Mouse (Mus musculus) layer of hippocampus, adult 2 months (tissue): ENCODE results near the gene Npr1. TPM values are rescaled to one million over a fixed set of nuclear protein-coding genes. Genes with fewer than 3 reads are reported as not detected.

ENCODE experiments used
- DNase-seq, 2 experiments: peaks; one replicate each; pipeline ENCODE4 v3.0.0; 2022; ENCODE audit warnings: low spot score in 2 of 2
- H3K27ac ChIP-seq: fragments of 200-600 bp; 2 replicates; pipeline ENCODE4 v1.8.1; 2022
- H3K4me3 ChIP-seq: fragments of 200-600 bp; 2 replicates; pipeline ENCODE4 v1.8.1; 2022; ENCODE audit warnings: mild to moderate bottlenecking
- CTCF ChIP-seq: fragments of 200-600 bp; conservative IDR thresholded peaks from 2 replicates; pipeline ENCODE4 v1.8.1; 2022; ENCODE audit warnings: antibody characterized with exemption, mild to moderate bottlenecking, moderate library complexity
- total RNA-seq, 2 experiments: library from RNA; stranded (reverse); gene quantifications; 2 replicates each; pipeline ENCODE4 v1.2.3; 2021

Gene Npr1
- total RNA-seq, 2 experiments from 2014 or later: 6.5 to 7.4 TPM

DNA sequence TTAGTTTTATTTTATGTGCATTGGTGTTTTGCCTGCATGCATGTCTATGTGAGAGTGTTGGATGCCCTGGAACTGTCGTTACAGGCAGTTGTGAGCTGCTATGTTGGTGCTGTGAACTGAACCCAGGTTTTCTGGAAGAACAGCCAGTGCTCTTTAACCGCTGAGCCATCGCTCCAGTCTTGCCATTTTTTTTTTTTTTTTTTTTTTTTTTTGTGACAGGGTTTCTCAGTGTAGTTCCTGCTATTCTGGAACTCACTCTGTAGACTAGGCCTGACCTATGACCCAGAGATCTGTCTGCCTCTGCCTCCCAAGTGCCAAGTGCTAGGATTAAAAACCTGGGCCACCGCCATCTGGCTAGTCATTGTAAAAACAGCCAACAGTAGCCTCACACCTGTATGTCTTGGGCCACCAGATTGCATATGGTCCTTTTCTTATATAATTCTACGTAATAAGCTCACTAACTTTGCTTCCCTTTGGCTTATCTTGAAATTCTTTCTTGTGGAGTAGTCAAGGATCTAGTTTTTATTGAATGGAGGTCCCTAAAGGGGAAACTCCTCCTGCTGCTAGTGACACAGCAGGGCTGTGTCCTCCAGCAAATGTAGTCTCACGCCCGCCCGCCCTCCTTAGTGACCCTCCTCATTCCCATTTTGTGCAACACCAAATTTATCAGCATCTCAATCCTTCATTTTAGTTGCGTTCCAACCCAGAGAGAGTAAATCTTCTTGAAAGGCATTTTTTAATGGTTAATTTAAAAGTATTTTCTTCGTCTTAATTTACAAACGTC, 20.1 kb downstream of the Npr1 start:
- DNase-seq: no peak
- peak overlapping the region; percentile 49 for H3K4me3 ChIP-seq
- peak overlapping the region; percentile 84 for H3K27ac ChIP-seq
- TF ChIP-seq CTCF: no peak

DNA sequence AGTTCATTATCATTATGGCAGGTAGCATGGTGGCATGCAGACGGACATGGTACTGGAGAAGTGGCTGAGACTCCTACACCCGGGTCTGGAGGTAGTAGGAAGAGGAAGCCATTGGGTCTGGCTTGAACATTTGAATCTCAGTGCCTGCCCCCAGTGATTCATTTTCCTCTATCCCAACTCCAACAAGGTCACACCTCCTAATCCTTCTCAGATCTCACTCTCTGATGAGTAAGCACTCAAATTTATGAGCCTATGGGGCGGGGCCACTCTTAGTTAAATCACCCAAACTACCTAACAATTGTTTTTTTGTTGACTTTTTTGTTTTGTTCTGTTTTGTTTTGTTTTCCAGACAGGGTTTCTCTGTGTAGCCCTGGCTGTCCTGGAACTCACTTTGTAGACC, 21.7 kb downstream of the Npr1 start:
- TF ChIP-seq CTCF: no peak
- Histone ChIP-seq H3K4me3 (no peak overlapping the region), H3K27ac (no peak overlapping the region)
- DNase-seq: no peak

DNA sequence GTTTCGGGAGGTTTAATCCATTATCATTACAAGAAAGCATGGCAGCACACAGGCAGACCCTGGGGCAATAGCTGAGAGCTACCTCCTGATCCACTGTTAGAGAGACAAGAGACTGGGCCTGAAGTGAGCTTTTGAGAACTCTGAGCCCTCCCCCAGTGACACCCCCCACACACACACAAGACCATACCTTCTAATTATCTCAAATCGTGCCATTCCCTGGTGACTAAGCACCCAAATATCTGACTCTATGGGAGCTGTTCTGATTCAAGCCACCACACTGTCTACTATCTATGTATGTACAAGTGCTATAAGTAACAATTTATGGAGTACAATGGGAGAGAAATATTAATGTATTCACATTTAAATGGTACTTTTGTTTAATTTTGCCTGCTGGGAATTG, 24.9 kb downstream of the Npr1 start:
- no peak overlapping the region for H3K27ac ChIP-seq
- TF ChIP-seq CTCF: no peak
- no peak for DNase-seq
- H3K4me3 ChIP-seq: no peak overlapping the region

DNA sequence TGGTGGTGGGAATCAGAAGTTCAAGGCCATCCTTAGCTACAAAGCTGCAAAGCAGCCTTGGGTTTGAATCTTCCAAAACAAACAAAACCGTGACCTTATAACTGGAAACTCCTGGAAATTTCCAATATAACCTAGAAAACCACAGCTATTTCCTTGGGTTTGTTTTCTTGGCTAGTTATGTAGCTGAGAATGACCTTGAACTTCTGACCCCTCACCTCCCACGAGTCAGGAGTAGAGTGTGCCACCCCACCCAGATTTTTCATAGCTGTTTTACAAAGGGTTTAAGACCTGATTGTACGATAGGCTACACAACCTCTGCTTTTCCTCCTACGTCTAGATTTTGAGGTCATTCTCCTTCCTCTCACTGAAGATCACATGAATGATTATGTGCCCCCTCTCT, 28.5 kb downstream of the Npr1 start:
- no peak for TF ChIP-seq CTCF
- no peak for DNase-seq
- Histone ChIP-seq H3K4me3 (no peak overlapping the region), H3K27ac (no peak overlapping the region)

DNA sequence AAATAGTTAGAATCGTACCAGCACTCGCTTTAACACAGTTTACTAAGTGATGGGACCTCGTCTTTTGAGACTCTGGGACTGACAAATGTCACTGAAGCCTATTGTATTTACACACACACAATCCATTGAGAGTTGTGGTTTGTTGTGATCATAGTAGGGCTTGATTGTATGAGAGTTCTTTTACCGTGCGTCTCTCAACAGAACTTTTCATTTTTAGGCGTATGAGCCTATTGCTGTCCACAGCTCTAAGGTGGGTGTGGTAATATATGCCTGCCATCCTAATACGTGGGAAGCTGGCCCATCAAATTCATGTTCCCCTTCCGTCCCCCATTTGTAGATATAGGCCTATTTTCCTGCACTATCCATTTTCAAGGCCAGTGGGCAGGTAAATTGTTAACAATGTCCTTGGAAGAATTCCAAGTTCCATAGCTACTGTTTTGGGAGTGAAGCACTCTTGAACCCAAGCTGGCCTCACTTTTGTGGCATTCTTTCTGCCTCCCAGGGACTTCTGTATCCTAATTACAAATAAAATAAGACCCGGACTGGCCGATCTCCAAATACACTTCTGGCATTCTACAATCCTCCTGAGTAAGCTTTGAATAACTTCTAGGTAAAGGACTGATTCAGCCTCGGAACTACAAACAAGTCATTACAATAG, 31.5 kb downstream of the Npr1 start:
- no peak for DNase-seq
- Histone ChIP-seq H3K4me3 (peak overlapping the region; percentile 87), H3K27ac (peak overlapping the region; percentile 90)
- TF ChIP-seq CTCF: no peak

- peak; percentile 99 to 100 for DNase-seq
- peak within 1 kb of the TSS; percentile 87 for H3K4me3 ChIP-seq
- H3K27ac ChIP-seq: peak within 1 kb of the TSS; percentile 98
- no peak for TF ChIP-seq CTCF
Measured at GRCm38 (mm10) chr3:90433381-90434020, 32.2 kb downstream of the Npr1 start, which contains the start of gene Ints3. Gene Ints3, minus strand, starts transcription at chr3:90433622.

GRCm38 (mm10) chr3:90432811-90433219, 32.9 kb downstream of the Npr1 start:
- DNase-seq: peak; percentile 23 to 44
- Histone ChIP-seq H3K27ac (peak overlapping the region; percentile 98), H3K4me3 (peak overlapping the region; percentile 87)
- TF ChIP-seq CTCF: no peak

GRCm38 (mm10) chr3:90432348-90432747, 33.3 kb downstream of the Npr1 start:
- H3K27ac ChIP-seq: peak overlapping the region; percentile 98; the same call in 1 of the 2 replicates
- no peak for TF ChIP-seq CTCF
- DNase-seq: no peak
- peak overlapping the region; percentile 87 for H3K4me3 ChIP-seq

- no peak for TF ChIP-seq CTCF
- no peak overlapping the region for H3K27ac ChIP-seq
- no peak for DNase-seq
- no peak overlapping the region for H3K4me3 ChIP-seq
Measured at GRCm38 (mm10) chr3:90429576-90429975, 36.1 kb downstream of the Npr1 start.

DNA sequence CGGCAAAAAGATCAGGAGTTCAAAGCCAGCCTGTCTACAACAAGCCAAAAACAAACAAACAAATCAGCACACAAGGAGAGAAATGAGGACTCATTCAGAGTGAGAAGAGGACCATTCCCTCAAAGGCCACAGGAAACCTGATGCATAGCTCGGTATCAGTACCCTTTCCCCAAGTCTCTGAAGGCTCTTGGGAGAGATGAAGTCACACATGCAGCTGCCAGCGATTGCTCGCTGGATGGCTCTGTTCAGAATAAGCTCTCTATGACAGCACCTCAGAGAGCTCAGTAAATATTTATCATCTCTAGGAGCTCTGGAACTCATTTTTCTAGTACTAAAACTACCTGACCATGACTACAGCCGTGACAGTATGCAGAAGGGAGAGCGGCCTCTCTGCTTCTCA, 37.5 kb downstream of the Npr1 start:
- Histone ChIP-seq H3K4me3 (no peak overlapping the region), H3K27ac (no peak overlapping the region)
- TF ChIP-seq CTCF: no peak
- DNase-seq: no peak

GRCm38 (mm10) chr3:90427574-90427973, 38.1 kb downstream of the Npr1 start:
- Histone ChIP-seq H3K4me3 (no peak overlapping the region), H3K27ac (no peak overlapping the region)
- TF ChIP-seq CTCF: no peak
- DNase-seq: no peak

DNA sequence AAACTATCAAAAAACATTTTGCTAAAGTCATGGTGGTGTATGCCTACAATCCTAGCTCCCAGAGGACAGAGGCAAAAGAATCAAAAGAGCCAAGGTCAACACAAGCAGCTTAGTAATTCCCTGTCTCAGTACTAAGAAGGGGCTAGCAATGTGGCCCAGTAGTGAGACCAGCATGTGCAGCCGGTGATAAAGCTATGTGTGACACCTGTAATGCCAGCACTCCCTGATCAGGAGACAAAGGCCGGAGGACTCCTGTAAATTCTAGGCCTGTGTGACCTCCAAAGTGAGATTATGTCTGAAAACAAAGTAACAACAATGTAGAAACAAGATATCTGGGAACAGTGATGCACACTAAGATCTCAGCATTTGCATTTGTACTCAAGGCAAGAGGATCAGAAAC, 40.2 kb downstream of the Npr1 start:
- H3K27ac ChIP-seq: no peak overlapping the region
- H3K4me3 ChIP-seq: no peak overlapping the region
- no peak for TF ChIP-seq CTCF
- DNase-seq: no peak

- Histone ChIP-seq H3K27ac (no peak overlapping the region), H3K4me3 (no peak overlapping the region)
- DNase-seq: no peak
- TF ChIP-seq CTCF: no peak
Measured at GRCm38 (mm10) chr3:90423549-90423948, 42.1 kb downstream of the Npr1 start.
